Mouse (Mus musculus) MEL (cell line): ENCODE measurements around the gene Phf21b. TPM values are rescaled to one million over a fixed set of nuclear protein-coding genes. Genes with fewer than 3 reads are reported as not detected.
A peak's percentile ranks its signal among the peaks of the same experiment; 100 is the strongest.

ENCODE experiments used
- DNase-seq: peaks from one replicate; pipeline ENCODE4 v3.0.0; 2011; ENCODE audit warnings: low read depth, low spot score
- H3K27ac ChIP-seq: 2 replicates; pipeline ENCODE4 v1.5.1; 2012; ENCODE audit warnings: low read depth, mild to moderate bottlenecking, control low read depth, low read length, moderate library complexity; ENCODE audit not compliant: control insufficient read depth
- H3K27me3 ChIP-seq, 2 experiments: fragments of 150-350 bp in 1 of 2; sonication (generic) in 1 of 2; 2 replicates each; pipeline ENCODE4 v1.6.1; 2012; ENCODE audit warnings: low read length in 2 of 2, mild to moderate bottlenecking in 2 of 2, improper control_type of control experiment in 1 of 2, moderate library complexity in 1 of 2; ENCODE audit not compliant: insufficient read depth in 2 of 2, control insufficient read depth in 1 of 2
- H3K36me3 ChIP-seq, 2 experiments: 2 replicates each; pipeline ENCODE4 v1.6.1; 2012 to 2014; ENCODE audit warnings: low read length in 2 of 2, improper control_type of control experiment in 1 of 2, inconsistent platforms in 1 of 2, mild to moderate bottlenecking in 1 of 2; ENCODE audit not compliant: insufficient read depth in 2 of 2, control insufficient read depth in 1 of 2
- H3K4me1 ChIP-seq, 2 experiments: fragments of 150-350 bp in 1 of 2; sonication (generic) in 1 of 2; 2 replicates each; pipeline ENCODE4 v1.6.1; 2012; ENCODE audit warnings: low read length in 2 of 2, improper control_type of control experiment in 1 of 2, mild to moderate bottlenecking in 1 of 2; ENCODE audit not compliant: insufficient read depth in 2 of 2, control insufficient read depth in 1 of 2
- H3K4me3 ChIP-seq, 2 experiments: fragments of 150-350 bp in 1 of 2; sonication (generic) in 1 of 2; 2 replicates each; pipeline ENCODE4 v1.5.1; 2012; ENCODE audit warnings: low read depth in 2 of 2, low read length in 2 of 2, mild to moderate bottlenecking in 2 of 2, moderate library complexity in 2 of 2, control low read depth in 1 of 2, improper control_type of control experiment in 1 of 2; ENCODE audit not compliant: control insufficient read depth in 1 of 2, insufficient read depth in 1 of 2
- H3K79me2 ChIP-seq: 2 replicates; pipeline ENCODE4 v1.6.1; 2012; ENCODE audit warnings: mild to moderate bottlenecking, low read length, moderate library complexity; ENCODE audit not compliant: control insufficient read depth, poor library complexity, insufficient read depth
- H3K9ac ChIP-seq: 2 replicates; pipeline ENCODE4 v1.6.1; 2012; ENCODE audit warnings: low read depth, mild to moderate bottlenecking, control low read depth, low read length, moderate library complexity; ENCODE audit not compliant: control insufficient read depth, poor library complexity, severe bottlenecking
- H3K9me3 ChIP-seq: fragments of 150-350 bp; sonication (generic); replicated peaks from 2 replicates; pipeline ENCODE4 v1.6.1; 2012; ENCODE audit warnings: mild to moderate bottlenecking, low read length, improper control_type of control experiment, moderate library complexity; ENCODE audit not compliant: insufficient read depth
- BHLHE40 ChIP-seq: IDR thresholded peaks from 2 replicates; pipeline ENCODE4 v1.6.1; 2012; ENCODE audit warnings: low read depth, mild to moderate bottlenecking, inconsistent platforms, low read length, improper control_type of control experiment, borderline replicate concordance
- CHD1 ChIP-seq: IDR thresholded peaks from 2 replicates; pipeline ENCODE4 v1.6.1; 2012; ENCODE audit warnings: low read depth, mild to moderate bottlenecking, inconsistent platforms, low read length, improper control_type of control experiment
- CHD2 ChIP-seq: IDR thresholded peaks from 2 replicates; pipeline ENCODE4 v1.6.1; 2011; ENCODE audit warnings: low read length, improper control_type of control experiment
- CTCF ChIP-seq, 3 experiments: IDR thresholded peaks in 2 of 3; conservative IDR thresholded peaks in 1 of 3; 2 replicates each; pipeline ENCODE4 v1.5.1; 2011 to 2012; ENCODE audit warnings: low read length in 3 of 3, low read depth in 2 of 3, mild to moderate bottlenecking in 2 of 3, improper control_type of control experiment in 1 of 3, inconsistent platforms in 1 of 3, mixed read lengths in 1 of 3, moderate library complexity in 1 of 3; ENCODE audit not compliant: control insufficient read depth in 1 of 3, insufficient read depth in 1 of 3, poor library complexity in 1 of 3, severe bottlenecking in 1 of 3
- ELF1 ChIP-seq: IDR thresholded peaks from 2 replicates; pipeline ENCODE4 v1.6.1; 2014; ENCODE audit warnings: low read depth, mild to moderate bottlenecking, inconsistent platforms, low read length, improper control_type of control experiment, moderate library complexity
- EP300 ChIP-seq, 2 experiments: IDR thresholded peaks; 2 replicates each; pipeline ENCODE4 v1.6.1; 2011; ENCODE audit warnings: improper control_type of control experiment in 2 of 2, low read length in 2 of 2, low read depth in 1 of 2, mild to moderate bottlenecking in 1 of 2
- ETS1 ChIP-seq: IDR thresholded peaks from 2 replicates; pipeline ENCODE4 v1.6.1; 2012; ENCODE audit warnings: low read depth, mild to moderate bottlenecking, inconsistent platforms, low read length, improper control_type of control experiment, moderate library complexity
- GATA1 ChIP-seq: IDR thresholded peaks from 2 replicates; pipeline ENCODE4 v1.6.1; 2011; ENCODE audit warnings: low read depth, low read length, improper control_type of control experiment
- HCFC1 ChIP-seq: IDR thresholded peaks from 2 replicates; pipeline ENCODE4 v1.6.1; 2012; ENCODE audit warnings: low read depth, mild to moderate bottlenecking, inconsistent platforms, low read length, improper control_type of control experiment, moderate library complexity
- KAT2A ChIP-seq: conservative IDR thresholded peaks from 2 replicates; pipeline ENCODE4 v1.6.1; 2012; ENCODE audit warnings: low read depth, low read length, improper control_type of control experiment, inconsistent platforms
- MAFK ChIP-seq: IDR thresholded peaks from 2 replicates; pipeline ENCODE4 v1.6.1; 2011; ENCODE audit warnings: low read depth, mild to moderate bottlenecking, low read length, improper control_type of control experiment, borderline replicate concordance
- MEF2A ChIP-seq: IDR thresholded peaks from 2 replicates; pipeline ENCODE4 v1.6.1; 2014; ENCODE audit warnings: low read depth, mild to moderate bottlenecking, inconsistent platforms, low read length, improper control_type of control experiment; ENCODE audit not compliant: poor library complexity, insufficient replicate concordance, severe bottlenecking; ENCODE audit errors: extremely low read depth
- MXI1 ChIP-seq: IDR thresholded peaks from 2 replicates; pipeline ENCODE4 v1.6.1; 2011; ENCODE audit warnings: mild to moderate bottlenecking, low read depth, low read length, improper control_type of control experiment
- MYB ChIP-seq: IDR thresholded peaks from 2 replicates; pipeline ENCODE4 v1.6.1; 2011; ENCODE audit warnings: mild to moderate bottlenecking, low read depth, low read length, improper control_type of control experiment
- MYC ChIP-seq: IDR thresholded peaks from 2 replicates; pipeline ENCODE4 v1.6.1; 2011; ENCODE audit warnings: low read depth, mild to moderate bottlenecking, low read length, improper control_type of control experiment, moderate library complexity
- NELFE ChIP-seq: IDR thresholded peaks from 2 replicates; pipeline ENCODE4 v1.6.1; 2011; ENCODE audit warnings: low read depth, low read length, improper control_type of control experiment
- POLR2AphosphoS2 ChIP-seq: IDR thresholded peaks from 2 replicates; pipeline ENCODE4 v1.6.1; 2011; ENCODE audit warnings: low read length, improper control_type of control experiment
- POLR2AphosphoS5 ChIP-seq: IDR thresholded peaks from 2 replicates; pipeline ENCODE4 v1.6.1; 2012; ENCODE audit warnings: low read depth, borderline replicate concordance, mild to moderate bottlenecking, inconsistent platforms, low read length, moderate library complexity, mixed read lengths
- RCOR1 ChIP-seq: IDR thresholded peaks from 2 replicates; pipeline ENCODE4 v1.6.1; 2012; ENCODE audit warnings: low read depth, mild to moderate bottlenecking, inconsistent platforms, low read length, improper control_type of control experiment
- SIN3A ChIP-seq: IDR thresholded peaks from 2 replicates; pipeline ENCODE4 v1.6.1; 2012; ENCODE audit warnings: low read length, improper control_type of control experiment, inconsistent platforms
- TAL1 ChIP-seq: IDR thresholded peaks from 2 replicates; pipeline ENCODE4 v1.6.1; 2012; ENCODE audit warnings: mild to moderate bottlenecking, inconsistent platforms, low read length, moderate library complexity, mixed read lengths
- TBP ChIP-seq: IDR thresholded peaks from 2 replicates; pipeline ENCODE4 v1.8.0; 2011; ENCODE audit warnings: low read depth, low read length, improper control_type of control experiment
- TCF12 ChIP-seq: IDR thresholded peaks from 2 replicates; pipeline ENCODE4 v1.6.1; 2014; ENCODE audit warnings: low read depth, mild to moderate bottlenecking, inconsistent platforms, low read length, improper control_type of control experiment, moderate library complexity
- USF1 ChIP-seq: IDR thresholded peaks from 2 replicates; pipeline ENCODE4 v1.6.1; 2014; ENCODE audit warnings: low read depth, mild to moderate bottlenecking, inconsistent platforms, low read length, improper control_type of control experiment, moderate library complexity
- ZC3H11A ChIP-seq: IDR thresholded peaks from 2 replicates; pipeline ENCODE4 v1.6.1; 2012; ENCODE audit warnings: low read depth, mild to moderate bottlenecking, inconsistent platforms, low read length, improper control_type of control experiment
- ZKSCAN1 ChIP-seq: IDR thresholded peaks from 2 replicates; pipeline ENCODE4 v1.6.1; 2012; ENCODE audit warnings: low read depth, mild to moderate bottlenecking, inconsistent platforms, low read length, improper control_type of control experiment, moderate library complexity
- ZMIZ1 ChIP-seq: IDR thresholded peaks from 2 replicates; pipeline ENCODE4 v1.6.1; 2012; ENCODE audit warnings: low read depth, mild to moderate bottlenecking, inconsistent platforms, low read length, improper control_type of control experiment, moderate library complexity
- ZNF384 ChIP-seq: IDR thresholded peaks from 2 replicates; pipeline ENCODE4 v1.6.1; 2012; ENCODE audit warnings: low read depth, mild to moderate bottlenecking, inconsistent platforms, low read length, improper control_type of control experiment
- polyA plus RNA-seq, 2 experiments: library from polyadenylated mRNA; stranded (reverse) in 1 of 2; unstranded in 1 of 2; fragments of >175 nt in 1 of 2; fragments of >200 nt in 1 of 2; gene quantifications; 2 replicates each; pipeline versions ENCODE4 v1.2.1 to v1.2.4; 2012; ENCODE audit warnings: low replicate concordance in 2 of 2, low read depth in 1 of 2; ENCODE audit not compliant: insufficient read length in 2 of 2, insufficient read depth in 1 of 2, missing spikeins in 1 of 2
- total RNA-seq: library from RNA; depleted of rRNA; stranded (reverse); fragments of 300-350 nt; gene quantifications from 2 replicates; pipeline ENCODE4 v1.2.3, GENCODE M21; 2012

Phf21b gene
- total and polyA plus RNA-seq, 3 experiments = 4.7 to 14.7 TPM; not detected in 1

DNA sequence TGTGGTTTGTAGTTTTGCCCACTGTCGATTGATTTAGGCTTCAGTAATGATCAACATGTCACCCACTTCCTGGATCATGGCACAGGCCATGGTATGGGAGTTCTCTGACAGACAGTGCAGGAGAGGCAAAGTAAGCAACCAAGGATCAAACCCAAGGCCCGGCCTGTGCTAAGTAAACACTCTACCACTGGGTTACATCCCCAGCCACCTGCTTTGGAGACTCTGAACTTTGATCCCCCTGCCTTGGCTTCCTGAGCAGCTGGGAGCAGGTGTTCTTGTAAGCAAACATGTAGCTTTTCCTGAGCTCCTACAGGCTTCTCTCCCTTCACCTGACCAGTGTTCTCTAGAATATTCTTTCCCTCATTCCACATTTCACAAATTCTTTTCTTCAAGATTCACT lies 1.8 kb upstream of the Phf21b start:
- Histone ChIP-seq H3K79me2 (peaks cover 14% of the 10 kb centered on the region), H3K4me3 (no peak overlapping the region), H3K9ac (no peak overlapping the region), H3K9me3 (no peaks in the 10 kb centered on the region), H3K4me1 (peaks cover 0 to 4% of the 10 kb centered on the region in 2 experiments; a peak in 2 of 4 replicates), H3K36me3 (no peaks in the 10 kb centered on the region), H3K27ac (no peak overlapping the region), H3K27me3 (no peaks in the 10 kb centered on the region)
- TF ChIP-seq CHD1 (no peak), CTCF (IDR thresholded peaks at IDR 0.05 in 2 of 3, conservative IDR thresholded peaks at IDR 0.05 in 1 of 3; ENCODE audit: control insufficient read depth in 1 of 3, insufficient read depth in 1 of 3, low read depth in 2 of 3, low read length in 3 of 3, poor library complexity in 1 of 3, severe bottlenecking in 1 of 3) (no peak), MEF2A (no peak), GATA1 (no peak), ELF1 (no peak), KAT2A (no peak), MYC (no peak), ZNF384 (no peak), TAL1 (no peak), ZMIZ1 (no peak), TBP (no peak), ZKSCAN1 (no peak)
- no peak for DNase-seq

DNA sequence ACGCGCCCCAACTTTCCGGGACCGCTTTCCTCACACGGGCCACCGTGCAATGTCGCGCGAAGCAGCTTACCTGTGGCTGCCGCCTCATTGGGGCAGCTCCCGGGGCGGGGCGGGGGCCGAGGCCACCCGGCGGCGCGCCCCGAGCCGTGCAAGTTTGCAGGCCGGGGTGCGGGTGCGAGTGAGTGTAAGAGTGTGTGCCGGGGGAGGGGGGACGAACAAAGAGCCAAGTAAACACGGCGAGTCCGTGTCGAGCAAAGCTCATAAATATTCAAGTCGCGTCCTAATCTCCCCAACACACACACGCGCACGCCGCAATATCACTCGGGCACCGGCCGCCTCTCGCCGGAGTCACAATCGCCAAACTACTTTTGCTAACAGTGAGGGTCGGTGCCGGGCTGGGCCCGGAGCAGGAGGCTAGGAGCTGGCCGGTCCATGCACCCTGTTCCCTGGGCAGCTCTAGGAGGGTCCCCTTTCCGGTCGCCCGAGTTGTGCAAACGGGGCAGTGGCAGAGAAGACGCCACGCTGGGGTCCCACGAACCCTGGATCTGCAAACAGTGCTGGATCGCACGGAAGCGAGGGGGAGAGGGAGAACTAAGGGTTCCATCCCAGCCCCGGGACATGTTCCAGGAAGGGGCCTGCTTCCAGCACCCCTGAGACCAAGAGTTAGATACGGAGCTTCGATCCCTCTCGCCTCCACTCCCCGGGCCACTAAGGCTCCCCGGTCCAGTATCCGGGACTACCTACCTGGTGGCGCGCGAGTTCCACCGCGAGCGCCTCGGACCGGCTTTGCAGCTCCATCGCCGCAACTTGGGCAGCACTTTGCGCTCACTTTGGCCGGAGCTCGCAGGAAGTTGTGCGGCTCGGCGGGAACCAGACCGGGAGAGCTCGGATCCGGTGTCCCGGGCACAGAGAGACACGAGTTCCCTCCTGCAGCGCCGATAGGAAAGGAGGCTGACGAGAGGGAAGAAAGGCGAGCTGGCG lies 638 bp downstream of the Phf21b start:
- peak; percentile 77 for DNase-seq
- no peaks in the 10 kb centered on the region for H3K27me3 ChIP-seq
- peaks cover 0 to 4% of the 10 kb centered on the region in 2 experiments; a peak in 2 of 4 replicates for H3K4me1 ChIP-seq
- no peaks in the 10 kb centered on the region for H3K36me3 ChIP-seq
- H3K9ac ChIP-seq = peak overlapping the region; percentile 83
- H3K27ac ChIP-seq = peak overlapping the region; percentile 69
- no peaks in the 10 kb centered on the region for H3K9me3 ChIP-seq
- peak overlapping the region; percentile 64 to 69 for H3K4me3 ChIP-seq
- peaks cover 15% of the 10 kb centered on the region for H3K79me2 ChIP-seq
- peak; percentile 58 for TF ChIP-seq TCF12
- TF ChIP-seq BHLHE40 = no peak
- no peak for TF ChIP-seq ZKSCAN1
- no peak for TF ChIP-seq ZC3H11A
- TF ChIP-seq ETS1 = no peak
- TF ChIP-seq POLR2AphosphoS5 = no peak
- TF ChIP-seq ELF1 = no peak
- TF ChIP-seq MXI1 = peak; percentile 69
- TF ChIP-seq MAFK = no peak
- TF ChIP-seq TAL1 = peak; percentile 64
- peak; percentile 39; the same call in 1 of the 2 replicates for TF ChIP-seq GATA1
- TF ChIP-seq ZNF384 = no peak
- TF ChIP-seq CHD2 = no peak
- no peak for TF ChIP-seq HCFC1
- no peak for TF ChIP-seq USF1
- TF ChIP-seq SIN3A = peak; percentile 59
- no peak for TF ChIP-seq RCOR1
- TF ChIP-seq ZMIZ1 = no peak
- peak in 1 of 2 experiments; percentile 38; a peak in 1 of 4 replicates for TF ChIP-seq EP300 (IDR thresholded peaks at IDR 0.05; ENCODE audit: low read depth in 1 of 2, low read length in 2 of 2)
- TF ChIP-seq MYB = no peak
- no peak for TF ChIP-seq MYC
- no peak for TF ChIP-seq KAT2A
- TF ChIP-seq NELFE = no peak
- TF ChIP-seq POLR2AphosphoS2 = no peak
- no peak for TF ChIP-seq MEF2A
